Mouse (Mus musculus) gastrocnemius, adult 2 months (tissue): ENCODE data around the gene Pik3ca. TPM values are rescaled to one million over a fixed set of nuclear protein-coding genes. Genes with fewer than 3 reads are reported as not detected.

Source experiments
- DNase-seq: peaks from one replicate; pipeline ENCODE4 v3.0.0; 2022
- H3K27ac ChIP-seq: fragments of 200-600 bp; 2 replicates; pipeline ENCODE4 v1.8.1; 2022; ENCODE audit warnings: mild to moderate bottlenecking
- H3K4me3 ChIP-seq: fragments of 200-600 bp; 2 replicates; pipeline ENCODE4 v1.8.1; 2022; ENCODE audit warnings: mild to moderate bottlenecking, moderate library complexity
- CTCF ChIP-seq: fragments of 200-600 bp; IDR thresholded peaks from 2 replicates; pipeline ENCODE4 v1.8.1; 2022; ENCODE audit warnings: antibody characterized with exemption, mild to moderate bottlenecking, moderate library complexity
- intact Hi-C: fragments of 180-260 bp; cut with DNase I; formaldehyde crosslinking; loops from one replicate; pipeline ENCODE4 v1.15.1; 2025
- total RNA-seq, 2 experiments: library from RNA; stranded (reverse); gene quantifications; 2 replicates each; pipeline ENCODE4 v1.2.3; 2021

Pik3ca gene
- total RNA-seq, 2 experiments from 2014 or later: 40.1 to 63.3 TPM

DNA sequence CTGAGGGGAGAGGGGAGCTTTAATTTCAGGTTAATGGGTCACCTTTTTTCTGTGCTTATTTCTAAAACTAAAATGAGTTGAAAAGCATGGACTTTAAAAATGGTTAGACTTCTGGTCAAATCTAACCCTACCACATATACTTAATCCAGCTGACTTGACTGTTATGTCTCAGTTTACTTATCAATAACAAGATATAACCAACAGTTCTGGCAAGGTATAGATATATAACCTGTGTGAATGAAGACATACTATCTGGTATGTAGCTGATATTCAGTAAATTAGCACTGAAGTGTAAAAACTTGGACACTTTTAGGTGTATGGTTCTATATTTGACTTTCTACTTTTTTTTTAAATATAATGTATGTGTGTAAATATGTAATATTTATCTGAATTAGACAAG lies 116.1 kb downstream of the Pik3ca start:
- TF ChIP-seq CTCF: no peak
- H3K27ac ChIP-seq: no peak overlapping the region
- no peak for DNase-seq
- no peak overlapping the region for H3K4me3 ChIP-seq
- intact Hi-C loops: loop anchor here (5.0 kb wide), 1 partner anchor 116 kb away; the partner anchor contains the start of gene Pik3ca

Other genes starting within 250 kb of the Pik3ca start
- 1 to 10 TPM; 6.3 to 9.3 TPM for gene Zmat3, start 31.7 kb upstream of the Pik3ca start, total RNA-seq
- not detected for gene Kcnmb3, start 94.6 kb downstream of the Pik3ca start, total RNA-seq
- 10 to 100 TPM; 31.8 to 33.1 TPM for gene Zfp639, start 112.6 kb downstream of the Pik3ca start, total RNA-seq
- gene Mfn1, start 131.8 kb downstream of the Pik3ca start, total RNA-seq: 100 to 1,000 TPM; 216 to 304 TPM
- 1 to 10 TPM; 4.3 to 7.2 TPM for gene Gnb4, start 218.9 kb downstream of the Pik3ca start, total RNA-seq